Mouse (Mus musculus) lung, postnatal 4 days (tissue): ENCODE measurements at regions not wholly inside any gene's neighbourhood (a gene's known extent, or its start where the extent isn't known, plus 50 kb on each side); places are given as distances from the start of the nearest gene placed in this dataset.

ENCODE experiments used
- DNase-seq, 2 experiments: peaks; one replicate each; pipeline ENCODE4 v3.0.0; 2021

DNA sequence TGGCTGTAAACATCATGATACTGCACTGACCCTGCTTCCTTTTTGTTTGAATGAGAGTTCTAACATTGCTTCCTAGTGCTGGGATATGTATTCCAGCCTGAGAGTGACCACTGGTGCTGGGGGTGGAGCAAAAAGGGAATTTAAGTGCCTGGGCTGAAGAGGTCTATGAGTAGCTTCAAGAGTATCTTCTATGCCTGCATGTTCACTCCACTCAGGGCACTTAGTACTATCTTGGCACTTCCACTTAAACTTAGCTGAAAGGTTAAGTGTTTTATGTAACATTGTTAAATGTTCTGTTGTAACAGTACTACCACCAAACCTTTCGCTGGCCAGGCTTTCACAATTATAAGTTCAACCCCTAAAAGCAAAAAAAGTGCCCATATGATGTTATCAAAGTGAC, 63.5 kb upstream of the Gabrq start:
- peak; percentile 15 to 18 for DNase-seq
